Mouse (Mus musculus): ENCODE measurements at regions not wholly inside any gene's neighbourhood (a gene's known extent, or its start where the extent isn't known, plus 50 kb on each side); places are given as distances from the start of the nearest gene placed in this dataset.
"Not testable (repeated sequence)": the region's sequence is repeated elsewhere in the genome, so short reads cannot be mapped to it uniquely, and the experiment has no call there.

DNA sequence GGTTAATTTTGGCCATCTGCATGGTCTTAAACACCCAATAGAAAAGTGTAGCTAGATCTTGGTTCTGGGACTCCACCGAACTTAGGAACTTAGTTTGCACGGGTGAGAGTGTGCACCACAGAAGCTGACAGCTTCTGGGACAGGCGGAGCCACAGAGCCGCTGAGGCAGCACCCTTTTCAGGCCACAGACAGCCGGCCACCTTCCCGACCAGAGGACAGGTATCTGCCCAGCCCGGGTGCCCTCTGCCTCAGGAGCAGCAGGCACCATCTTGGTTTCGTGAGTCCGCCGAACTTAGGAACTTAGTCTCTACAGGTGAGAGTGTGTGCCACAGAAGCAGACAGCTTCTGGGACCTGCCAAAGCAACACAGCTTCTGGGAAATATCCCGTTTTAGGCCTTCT is 82.6 kb downstream of the Btbd35f22 start:
- not testable (repeated sequence) for DNase-seq

- peak; percentile 0 for DNase-seq
Measured at GRCm38 (mm10) chrX:32148141-32148540, 100.5 kb downstream of the Btbd35f22 start.

All from adrenal gland, postnatal 14 days (tissue).